Mouse (Mus musculus) gastrocnemius, adult 8-10 months (tissue): ENCODE results near the gene Tcp11l1. TPM values are rescaled to one million over a fixed set of nuclear protein-coding genes. Genes with fewer than 3 reads are reported as not detected.

Source experiments
- total RNA-seq, 4 experiments: library from RNA; stranded (reverse); gene quantifications; 2 replicates each; pipeline ENCODE4 v1.2.4; 2022

The Tcp11l1 gene
- total RNA-seq, 4 experiments from 2014 or later: 8.7 to 11.7 (median 9.2) TPM

Other genes with a start within 250 kb of the Tcp11l1 start
- gene Hipk3, start 217.7 kb downstream of the Tcp11l1 start, total RNA-seq: 100 to 1,000 TPM; 264 to 309 (median 281) TPM
- gene Cstf3, start 121.6 kb downstream of the Tcp11l1 start, total RNA-seq: 1 to 10 TPM; 5.9 to 7.9 (median 6.9) TPM
- gene Pin1rt1, start 4.2 kb upstream of the Tcp11l1 start, total RNA-seq: not detected
- gene Depdc7, start 30.7 kb upstream of the Tcp11l1 start, total RNA-seq: 1 to 10 TPM; 1.4 to 2.9 (median 2.5) TPM
- 10 to 100 TPM; 62.5 to 83.1 (median 69.3) TPM for gene Qser1, start 104.6 kb upstream of the Tcp11l1 start, total RNA-seq
- gene Prrg4, start 137.7 kb upstream of the Tcp11l1 start, total RNA-seq: under 1 TPM; 0.27 to 0.38 (median 0.32) TPM
- 1 to 10 TPM; 2.0 to 4.5 (median 4.2) TPM for gene Ccdc73, start 155.6 kb upstream of the Tcp11l1 start, total RNA-seq